Mouse (Mus musculus) CD4-positive, CD25-positive, alpha-beta regulatory T cell, adult 4 months (primary cell): Measurements from ENCODE around the gene Rwdd2b. TPM values are rescaled to one million over a fixed set of nuclear protein-coding genes. Genes with fewer than 3 reads are reported as not detected.

Experiments
- ATAC-seq: one replicate; pipeline ENCODE4 v1.8.0; 2017
- polyA plus RNA-seq, 2 experiments: library from polyadenylated mRNA; unstranded; fragments of 100-300 nt; shearing (Covaris generic); gene quantifications; one replicate each; pipeline ENCODE4 v1.2.1; 2017

The Rwdd2b gene
- polyA plus RNA-seq = 10 to 100 TPM in 1 of 2 experiments, 1 to 10 TPM in 1; 9.2 to 12.8 TPM

GRCm38 (mm10) chr16:87440184-87440686 is at the start of gene Rwdd2b:
Gene Rwdd2b (minus strand): TSS chr16:87440573.
- ATAC-seq = peak; percentile 98

- ATAC-seq = no peak
Measured at GRCm38 (mm10) chr16:87488605-87489004, 48.2 kb upstream of the Rwdd2b start.

DNA sequence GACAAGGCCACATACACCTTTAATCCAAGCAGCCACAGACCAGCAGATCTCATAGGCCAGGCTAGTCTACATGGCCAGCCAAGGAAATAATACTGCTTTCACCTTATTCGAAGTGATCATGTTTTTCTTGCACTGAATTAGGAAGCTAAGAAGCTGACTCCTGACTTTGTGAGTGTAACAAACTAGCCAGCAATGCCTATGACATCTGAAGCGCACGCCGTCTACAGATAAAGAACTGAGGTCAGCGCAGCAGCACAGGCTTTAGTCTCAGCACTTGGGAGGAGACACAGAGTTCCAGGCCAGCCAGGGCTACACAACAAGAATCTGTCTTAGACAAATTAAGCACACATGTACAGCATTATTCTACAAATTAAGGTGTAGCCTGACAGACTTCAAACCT is 46.4 kb upstream of the Rwdd2b start:
- no peak for ATAC-seq

DNA sequence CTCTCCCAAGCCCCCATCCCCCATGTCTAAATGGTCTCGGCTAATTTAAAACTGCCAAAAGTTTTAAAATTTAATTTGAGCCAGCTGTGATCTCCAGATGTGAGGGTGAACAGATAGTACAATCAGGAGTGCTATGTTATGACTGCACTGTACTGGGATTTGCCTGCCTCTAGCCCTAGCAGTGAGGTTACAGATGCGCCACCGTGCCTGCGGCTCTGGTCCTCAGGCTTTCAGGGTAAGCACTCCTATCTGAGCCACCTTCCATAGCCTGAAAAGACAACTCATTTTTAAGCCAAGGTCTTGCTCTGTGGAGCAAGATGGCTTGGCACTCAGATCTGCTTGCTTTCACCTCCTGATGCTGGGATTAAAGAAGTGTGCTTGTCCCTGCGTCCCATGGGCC is 44.0 kb upstream of the Rwdd2b start:
- no peak for ATAC-seq

DNA sequence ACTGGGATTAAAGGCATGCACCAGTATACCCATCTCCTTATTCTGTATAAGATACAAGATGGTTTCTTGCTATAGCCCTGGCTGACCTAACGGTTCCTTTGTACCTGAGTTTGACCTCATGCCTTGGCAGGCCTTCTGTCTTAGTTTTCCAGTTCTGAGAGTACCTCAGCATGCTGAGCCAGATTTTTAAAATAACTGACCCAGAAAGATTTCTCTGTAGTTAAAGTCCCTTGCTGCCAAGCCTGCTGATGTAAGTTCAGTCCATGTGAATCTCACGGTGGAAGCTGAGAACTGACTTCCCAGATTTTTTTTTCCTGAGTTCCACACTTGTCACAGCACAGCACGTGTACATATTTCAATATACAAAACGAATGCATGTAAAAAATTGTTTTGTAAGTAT is 30.2 kb upstream of the Rwdd2b start:
- no peak for ATAC-seq

- ATAC-seq = no peak
Measured at GRCm38 (mm10) chr16:87458752-87459151, 18.4 kb upstream of the Rwdd2b start.

DNA sequence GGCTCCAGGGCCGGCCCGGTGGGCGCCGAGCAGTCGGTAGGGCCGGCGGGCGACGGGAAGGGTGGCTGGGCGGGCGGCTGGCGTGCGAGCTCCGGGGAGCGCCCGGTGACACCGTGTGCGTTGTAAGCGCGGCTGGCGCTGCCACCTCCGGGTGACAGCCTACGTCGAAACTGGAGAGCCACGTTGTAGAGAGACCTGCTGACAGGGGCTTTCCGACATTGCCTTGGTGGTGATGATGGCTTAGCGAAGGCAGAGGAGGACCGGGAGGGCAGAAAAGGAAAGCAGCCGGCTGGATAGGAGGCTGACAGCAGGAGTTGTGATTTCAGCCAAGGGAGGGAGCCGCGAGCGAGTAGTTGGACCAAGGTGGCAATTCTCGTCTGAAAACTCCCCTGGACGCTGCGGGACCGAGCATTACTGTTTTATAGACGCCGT is 14.8 kb upstream of the Rwdd2b start:
- ATAC-seq = peak; percentile 60

DNA sequence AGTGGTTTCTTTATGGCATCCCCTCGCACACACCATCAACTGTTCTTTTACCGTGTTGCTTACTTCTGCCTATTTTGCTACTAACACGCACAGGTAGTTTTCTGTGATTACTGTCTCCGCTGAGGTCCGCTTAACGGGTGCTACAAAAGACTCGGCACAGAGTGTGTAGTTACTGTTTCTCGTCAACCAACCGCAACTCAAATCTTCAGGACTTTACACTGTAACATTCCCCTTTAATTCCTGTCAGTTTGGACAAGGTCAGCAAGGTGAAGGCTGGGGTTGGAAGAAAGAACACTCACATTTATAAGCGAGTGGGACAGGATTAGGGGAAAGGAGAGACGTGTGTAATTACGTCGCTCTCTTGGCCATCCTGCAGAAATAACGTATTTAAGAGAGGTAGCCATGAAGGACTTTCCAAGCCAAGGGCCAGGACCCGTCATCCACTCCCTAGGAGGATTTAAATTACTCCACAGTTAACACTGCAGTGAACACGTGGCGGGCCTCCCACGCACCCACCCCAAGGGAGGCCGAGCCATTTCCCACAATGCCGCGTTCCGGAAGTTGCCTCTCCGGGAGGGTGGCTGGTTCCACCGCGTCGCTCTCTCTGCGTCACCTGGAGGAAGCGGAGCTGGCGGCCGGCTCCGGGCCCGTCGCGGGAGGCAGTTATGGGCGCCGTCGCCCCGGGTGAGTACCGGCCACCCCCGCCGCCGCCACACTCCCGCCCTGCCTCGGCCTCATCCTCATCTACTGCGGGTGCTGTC is 14.2 kb upstream of the Rwdd2b start, which contains the start of gene Usp16:
Gene Usp16 (plus strand): TSS at position 285 of the 761 bp plus-strand sequence.
- ATAC-seq = peak; percentile 96

GRCm38 (mm10) chr16:87453226-87453625 is 12.9 kb upstream of the Rwdd2b start:
- ATAC-seq = no peak

DNA sequence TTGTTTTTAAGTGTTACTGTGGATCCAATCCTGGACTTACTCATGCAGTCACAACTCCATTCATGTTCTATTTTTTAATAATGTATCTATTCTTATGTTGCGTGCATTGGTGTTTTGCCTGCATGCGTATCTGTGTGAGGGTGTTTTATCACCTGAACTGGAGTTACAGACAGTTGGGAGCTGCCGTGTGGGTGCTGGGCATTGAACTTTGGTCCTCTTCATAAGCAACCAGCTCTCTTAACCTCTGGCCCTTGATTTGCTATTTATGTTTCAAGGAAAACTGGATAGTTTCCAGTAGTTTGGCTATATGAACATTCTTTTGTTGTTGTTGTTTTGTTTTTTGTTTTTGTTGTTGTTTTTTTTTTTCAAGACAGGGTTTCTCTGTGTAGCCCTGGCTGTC is 5.2 kb upstream of the Rwdd2b start:
- no peak for ATAC-seq

DNA sequence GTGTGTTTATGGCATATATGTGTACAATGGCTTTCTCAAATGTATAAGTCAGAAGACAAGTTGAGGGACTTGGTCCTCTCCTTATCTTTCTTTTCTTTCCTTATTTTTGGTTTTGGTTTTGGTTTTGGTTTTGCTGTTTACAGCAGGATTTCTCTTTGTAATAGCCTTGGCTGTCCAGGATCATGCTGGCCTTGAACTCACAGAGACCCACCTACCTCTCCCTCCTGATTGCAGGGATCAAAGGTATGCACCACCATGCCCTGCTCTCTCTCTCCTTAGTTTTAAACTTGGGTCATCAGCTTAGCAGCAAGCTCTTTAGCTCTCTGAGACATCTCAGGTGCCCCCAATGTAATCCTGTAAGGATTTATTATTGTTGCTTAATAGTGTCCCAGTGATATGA is 4.7 kb upstream of the Rwdd2b start:
- no peak for ATAC-seq

- no peak for ATAC-seq
Measured at GRCm38 (mm10) chr16:87444071-87444470, 3.7 kb upstream of the Rwdd2b start.

DNA sequence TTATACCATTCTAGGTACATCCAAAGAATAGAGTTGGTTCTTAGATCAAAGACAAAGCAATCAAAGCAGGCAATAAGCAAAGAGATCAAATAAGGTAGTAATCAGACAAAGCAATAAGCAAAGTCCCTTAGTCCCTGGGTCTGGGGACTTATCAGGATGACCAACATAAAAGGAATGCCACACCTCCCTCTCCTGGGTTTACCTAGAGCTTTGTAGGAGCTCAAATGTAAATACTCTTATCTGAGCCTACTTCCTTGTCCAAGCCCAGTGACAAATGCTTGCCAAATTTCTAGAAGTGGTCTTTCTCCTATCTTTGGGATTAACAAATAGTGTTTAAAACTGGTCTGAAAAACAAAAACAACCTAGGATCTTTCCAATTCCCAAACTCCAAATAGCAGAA is 2.9 kb upstream of the Rwdd2b start:
- ATAC-seq = no peak

DNA sequence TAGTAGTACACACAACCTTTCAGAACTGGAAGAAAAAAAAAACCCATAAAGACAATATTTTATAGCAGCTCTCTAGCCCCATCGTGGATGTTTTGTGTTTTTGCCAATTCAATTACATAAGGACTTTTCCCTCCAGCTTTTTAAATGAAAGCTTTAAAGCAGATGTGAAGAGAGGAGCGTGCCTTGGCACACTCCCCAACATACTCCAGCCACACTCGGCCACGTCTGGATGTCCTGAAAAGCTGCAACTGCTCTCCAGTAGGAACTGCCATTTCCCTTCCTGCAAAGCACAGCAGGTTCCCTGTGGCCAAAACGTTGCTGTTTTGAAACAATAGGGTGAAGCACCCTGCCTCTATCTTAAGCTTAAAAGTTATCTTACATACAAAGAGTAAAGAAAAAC is 1.9 kb upstream of the Rwdd2b start:
- ATAC-seq = no peak

DNA sequence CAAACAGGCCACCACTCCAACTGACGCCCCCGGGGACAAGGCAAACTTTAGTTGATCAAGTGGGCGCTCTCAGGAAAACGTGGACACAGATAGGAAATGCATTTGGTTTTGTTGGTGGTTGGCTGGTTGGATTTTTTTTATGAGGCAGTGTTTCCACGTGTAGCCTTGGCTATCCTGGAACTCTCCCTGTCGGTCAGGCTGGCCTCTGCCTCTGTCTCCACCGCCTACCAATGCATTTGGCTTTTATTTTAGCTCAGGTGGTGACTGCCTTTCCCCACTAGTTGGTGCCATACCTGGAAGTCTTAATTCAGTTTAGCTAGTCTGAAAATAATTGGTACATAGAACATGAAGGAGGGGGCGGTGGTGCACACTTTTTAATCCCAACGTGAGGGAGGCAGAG is 716 bp upstream of the Rwdd2b start:
- peak; percentile 42 for ATAC-seq

DNA sequence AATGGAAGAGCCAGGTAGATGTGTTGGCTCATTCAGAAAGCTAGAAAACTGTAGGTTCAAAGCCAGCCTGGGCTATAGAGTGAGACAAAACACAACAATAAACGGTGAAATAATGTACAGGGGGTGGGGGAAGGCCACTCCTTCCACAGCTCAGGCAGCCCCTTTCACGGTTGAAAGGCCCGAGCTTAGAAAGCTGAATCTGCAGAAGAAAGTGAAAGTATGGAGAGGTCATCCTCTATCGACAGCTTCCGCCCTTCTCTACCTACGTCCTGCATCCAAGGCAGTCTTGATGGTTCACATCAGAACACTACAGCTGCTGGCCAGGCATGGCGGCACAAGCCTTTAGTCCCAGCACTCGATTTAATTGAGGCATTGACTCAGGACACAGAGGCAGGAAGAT is 1.7 kb downstream of the Rwdd2b start:
- no peak for ATAC-seq

GRCm38 (mm10) chr16:87437096-87437495 is 3.3 kb downstream of the Rwdd2b start:
- no peak for ATAC-seq

GRCm38 (mm10) chr16:87435411-87436205 is 4.8 kb downstream of the Rwdd2b start:
- ATAC-seq = no peak

GRCm38 (mm10) chr16:87434946-87435345 is 5.4 kb downstream of the Rwdd2b start:
- ATAC-seq = no peak

GRCm38 (mm10) chr16:87434266-87434665 is 6.1 kb downstream of the Rwdd2b start:
- no peak for ATAC-seq

DNA sequence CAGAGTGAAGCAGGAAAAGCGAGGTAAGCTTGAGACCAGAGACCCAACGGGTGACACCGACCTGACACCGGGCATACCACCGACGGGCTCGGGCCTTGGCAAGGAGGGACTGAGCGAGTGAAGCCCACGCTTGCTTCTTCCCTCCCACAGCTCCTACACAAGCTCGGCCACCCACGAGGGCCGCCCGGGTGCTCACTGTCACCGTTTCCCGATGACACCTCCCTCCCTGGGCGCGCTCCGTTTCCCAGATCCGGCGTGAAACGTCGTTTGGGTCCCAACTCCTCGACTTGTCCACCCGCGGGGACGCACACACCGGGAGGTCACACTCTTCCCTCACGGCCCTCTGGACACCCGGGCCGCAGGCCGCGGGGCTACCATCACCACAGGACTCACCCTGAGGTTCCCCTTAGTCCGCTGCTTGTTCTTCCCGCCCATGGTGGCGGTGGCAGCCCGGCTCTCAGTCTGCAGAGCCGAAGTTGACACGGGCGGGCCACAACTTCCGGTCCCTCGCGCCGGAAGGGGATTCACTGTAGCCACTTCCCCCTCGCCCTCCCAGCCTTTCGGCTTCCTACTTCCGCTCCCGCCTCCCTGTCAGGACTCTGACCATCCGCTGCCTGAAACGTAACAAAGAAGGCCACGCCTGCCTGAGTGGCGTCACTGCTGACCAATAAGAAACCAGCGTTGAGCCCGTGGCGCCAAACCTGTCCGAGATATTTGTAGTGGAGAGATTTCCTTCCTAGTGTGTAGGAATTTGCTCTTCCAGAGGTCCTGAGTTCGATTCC is 8.1 kb downstream of the Rwdd2b start, which contains the start of gene Ltn1:
Gene Ltn1 (minus strand): TSS at position 580 of the 782 bp plus-strand sequence.
- ATAC-seq = peak; percentile 100

DNA sequence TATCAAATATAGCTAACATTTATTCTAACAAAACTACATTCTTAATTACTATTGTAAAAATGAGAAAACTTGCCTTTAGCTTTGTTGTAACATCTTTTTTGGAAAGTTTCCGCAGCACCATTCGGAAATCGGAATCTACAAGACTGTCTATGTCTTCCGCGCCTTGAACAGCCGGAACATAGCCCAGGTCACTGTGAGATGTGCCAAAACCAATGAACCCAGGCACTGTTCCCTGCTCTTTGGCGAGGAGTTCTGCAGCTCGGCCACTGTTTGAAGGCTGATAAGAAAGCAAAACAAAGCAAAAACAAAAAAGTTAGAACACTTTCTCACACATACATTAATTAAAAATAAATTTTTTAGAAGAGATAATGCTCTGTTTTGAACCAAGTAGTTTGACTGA is 12.9 kb downstream of the Rwdd2b start:
- no peak for ATAC-seq

DNA sequence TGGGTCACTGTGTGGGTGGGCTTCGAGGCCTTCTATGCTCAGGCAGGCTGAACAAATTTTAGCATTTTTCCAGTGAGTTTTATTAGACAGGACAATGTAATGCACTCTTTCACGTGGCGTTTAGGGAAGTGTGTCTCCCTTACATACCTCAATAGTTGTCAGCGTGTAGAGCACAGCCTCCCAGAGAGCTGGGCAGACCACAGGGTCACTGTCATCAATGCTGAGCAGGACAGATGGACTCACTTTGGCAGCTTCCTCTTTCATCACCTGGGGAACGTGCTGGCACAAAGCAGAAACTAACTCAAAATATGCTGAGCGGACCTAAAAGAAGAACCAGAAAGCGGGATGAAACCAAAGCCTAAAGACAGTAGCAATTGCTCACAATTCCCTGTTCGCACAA is 19.7 kb downstream of the Rwdd2b start:
- ATAC-seq = no peak
